Mouse (Mus musculus): ENCODE data around the gene Ccdc71. TPM values are rescaled to one million over a fixed set of nuclear protein-coding genes. Genes with fewer than 3 reads are reported as not detected.

Ccdc71 gene
- total RNA-seq, 2 experiments from 2014 or later, result 13.7 to 14.6 TPM

GRCm38 (mm10) chr9:108486973-108487530, 26.7 kb downstream of the Ccdc71 start:
- no peak for ATAC-seq (replicated peaks; ENCODE audit: poor library complexity)

- ATAC-seq (replicated peaks; ENCODE audit: poor library complexity), result no peak
These were observed 28.1 kb downstream of the Ccdc71 start for GRCm38 (mm10) chr9:108488403-108488802.

- ATAC-seq (replicated peaks; ENCODE audit: poor library complexity), result no peak
These were observed 28.9 kb downstream of the Ccdc71 start for GRCm38 (mm10) chr9:108489215-108489614.

- ATAC-seq (replicated peaks; ENCODE audit: poor library complexity), result no peak
These were observed 29.6 kb downstream of the Ccdc71 start for GRCm38 (mm10) chr9:108489702-108490558.

DNA sequence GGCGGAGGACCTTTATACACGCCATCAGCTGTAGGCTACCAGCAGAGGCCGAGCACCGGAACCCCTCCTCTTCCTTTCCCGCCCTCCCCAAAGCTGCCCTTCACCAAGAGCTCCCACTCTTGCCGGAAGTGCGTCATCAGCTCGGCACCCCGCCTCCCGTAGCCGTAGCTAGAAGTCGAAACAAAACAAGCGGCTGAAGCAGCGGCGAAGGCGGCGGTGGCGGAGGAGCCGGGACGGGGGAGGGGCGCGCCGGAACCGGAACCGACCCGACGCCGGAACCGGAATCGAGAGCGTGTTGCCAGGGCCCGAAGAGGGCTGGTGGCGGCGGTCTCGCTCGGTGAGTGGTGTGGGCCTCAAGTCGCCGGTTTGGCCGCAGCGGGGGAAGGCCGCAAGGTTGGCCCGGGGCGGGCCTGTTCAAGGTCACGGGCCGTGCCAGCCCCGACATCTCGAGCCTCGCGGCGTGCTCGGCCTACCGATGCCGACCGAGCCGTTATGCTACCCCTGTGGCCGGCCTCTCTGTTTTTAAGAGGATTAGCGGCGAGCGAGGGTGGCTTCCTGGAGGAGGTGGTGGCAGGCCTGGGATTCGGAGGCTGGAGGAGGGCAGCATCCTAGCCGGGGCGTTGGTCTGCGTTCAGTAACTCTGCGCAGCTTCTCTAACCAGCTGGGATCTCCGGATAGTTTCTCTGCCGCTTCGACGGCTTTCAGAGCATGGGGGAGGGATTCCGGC, 30.4 kb downstream of the Ccdc71 start, which contains the start of gene Usp19:
Gene Usp19 (plus strand): TSS at position 44 of the 727 bp plus-strand sequence.
- peak; percentile 90 for ATAC-seq (replicated peaks; ENCODE audit: poor library complexity)

- no peak for ATAC-seq (replicated peaks; ENCODE audit: poor library complexity)
These were observed 30.9 kb downstream of the Ccdc71 start for GRCm38 (mm10) chr9:108491286-108491580.

GRCm38 (mm10) chr9:108492043-108492750, 31.9 kb downstream of the Ccdc71 start:
- peak; percentile 63 for ATAC-seq (replicated peaks; ENCODE audit: poor library complexity)

DNA sequence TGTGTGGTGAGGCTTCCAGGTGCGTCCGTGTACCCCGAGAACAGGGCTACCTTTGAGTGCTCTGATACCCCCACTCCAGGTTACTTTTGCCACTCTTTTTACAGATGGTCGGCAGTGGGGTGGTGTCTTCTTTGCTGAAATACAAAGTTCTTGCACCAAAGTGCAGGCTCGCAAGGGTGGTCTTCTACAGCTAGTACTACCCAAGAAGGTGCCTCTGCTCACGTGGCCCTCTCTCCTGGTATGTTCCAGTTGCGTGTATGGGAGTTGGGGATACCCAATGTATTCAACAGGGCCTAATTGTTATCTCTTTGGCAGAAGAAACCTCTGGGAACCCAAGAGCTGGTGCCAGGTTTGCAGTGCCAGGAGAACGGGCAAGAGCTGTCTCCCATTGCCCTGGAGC, 32.9 kb downstream of the Ccdc71 start:
- no peak for ATAC-seq (replicated peaks; ENCODE audit: poor library complexity)

GRCm38 (mm10) chr9:108494146-108494825, 34.0 kb downstream of the Ccdc71 start:
- ATAC-seq (replicated peaks; ENCODE audit: poor library complexity), result no peak

GRCm38 (mm10) chr9:108494905-108495304, 34.6 kb downstream of the Ccdc71 start:
- no peak for ATAC-seq (replicated peaks; ENCODE audit: poor library complexity)

DNA sequence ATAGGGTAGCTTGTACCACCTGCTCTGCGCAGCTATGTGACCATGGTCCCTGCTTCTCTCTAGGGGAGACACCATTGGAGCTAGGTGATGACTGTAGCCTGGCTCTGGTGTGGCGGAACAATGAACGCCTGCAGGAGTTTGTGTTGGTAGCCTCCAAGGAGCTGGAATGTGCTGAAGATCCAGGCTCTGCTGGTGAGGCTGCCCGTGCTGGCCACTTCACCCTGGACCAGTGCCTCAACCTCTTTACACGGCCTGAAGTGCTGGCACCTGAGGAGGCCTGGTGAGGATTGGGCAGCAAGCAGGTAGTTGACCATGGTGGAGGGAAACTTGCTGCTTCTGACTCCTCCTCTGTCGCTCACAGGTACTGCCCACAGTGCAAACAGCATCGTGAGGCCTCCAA, 38.9 kb downstream of the Ccdc71 start:
- ATAC-seq (replicated peaks; ENCODE audit: poor library complexity), result no peak

GRCm38 (mm10) chr9:108499943-108500342, 39.6 kb downstream of the Ccdc71 start:
- ATAC-seq (replicated peaks; ENCODE audit: poor library complexity), result no peak

DNA sequence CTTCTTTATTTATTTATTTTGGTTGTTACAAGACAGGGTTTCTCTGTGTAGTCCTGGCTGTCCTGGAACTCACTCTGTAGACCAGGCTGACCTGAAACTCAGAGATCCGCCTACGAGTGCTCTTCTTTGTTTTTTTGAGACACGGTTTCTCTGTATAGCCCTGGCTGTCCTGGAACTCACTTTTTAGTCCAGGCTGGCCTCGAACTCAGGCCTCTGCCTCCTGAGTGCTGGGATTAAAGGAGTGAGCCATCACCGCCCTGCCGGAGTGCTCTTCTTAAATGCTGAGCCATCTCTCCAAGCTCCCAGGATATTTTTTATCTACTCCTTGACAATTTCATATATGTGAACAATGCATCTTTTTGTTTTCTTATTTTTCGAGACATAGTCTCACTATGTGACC, 46.6 kb downstream of the Ccdc71 start:
- no peak for ATAC-seq (replicated peaks; ENCODE audit: poor library complexity)

DNA sequence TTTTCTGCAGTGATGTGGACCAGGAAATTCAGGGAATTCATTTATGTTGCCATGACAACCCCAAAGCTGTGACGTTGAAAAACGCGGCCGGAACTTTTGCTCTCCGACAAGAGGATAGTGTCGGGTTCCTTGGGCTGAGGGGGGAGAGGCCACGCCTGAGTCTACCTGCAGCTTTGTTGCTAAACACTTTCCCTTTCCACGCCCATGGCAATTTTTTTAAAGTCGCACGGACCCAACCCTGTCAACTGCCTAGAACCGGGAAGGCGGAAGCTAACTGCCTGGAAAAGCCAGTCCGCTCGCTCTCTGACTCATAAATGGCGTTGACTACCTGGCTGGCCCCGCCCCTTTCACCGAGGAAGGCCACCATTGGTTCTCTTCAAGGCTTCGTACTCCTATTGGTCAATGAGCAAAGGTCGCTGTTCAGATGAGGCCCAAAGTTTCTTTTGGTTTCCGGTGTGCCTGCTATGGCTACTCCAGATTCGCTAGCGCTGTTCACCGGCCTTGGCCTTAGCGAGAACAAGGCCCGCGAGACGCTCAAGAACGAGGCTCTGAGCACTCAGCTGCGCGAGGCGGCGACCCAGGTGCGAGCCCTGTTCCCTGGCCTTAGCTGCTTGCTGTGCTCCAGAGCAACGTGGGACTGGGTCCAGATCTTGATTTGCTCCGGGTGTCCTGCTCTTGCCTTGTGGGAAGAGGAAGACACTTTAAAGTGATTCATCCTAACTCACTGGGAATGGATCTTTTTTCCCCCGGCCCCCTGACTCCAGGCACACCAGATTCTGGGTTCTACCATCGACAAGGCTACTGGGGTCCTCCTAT, 47.5 kb downstream of the Ccdc71 start, which contains the start of gene Qars:
Gene Qars (plus strand): TSS at position 88 of the 816 bp plus-strand sequence.
- ATAC-seq (replicated peaks; ENCODE audit: poor library complexity), result peak; percentile 99

DNA sequence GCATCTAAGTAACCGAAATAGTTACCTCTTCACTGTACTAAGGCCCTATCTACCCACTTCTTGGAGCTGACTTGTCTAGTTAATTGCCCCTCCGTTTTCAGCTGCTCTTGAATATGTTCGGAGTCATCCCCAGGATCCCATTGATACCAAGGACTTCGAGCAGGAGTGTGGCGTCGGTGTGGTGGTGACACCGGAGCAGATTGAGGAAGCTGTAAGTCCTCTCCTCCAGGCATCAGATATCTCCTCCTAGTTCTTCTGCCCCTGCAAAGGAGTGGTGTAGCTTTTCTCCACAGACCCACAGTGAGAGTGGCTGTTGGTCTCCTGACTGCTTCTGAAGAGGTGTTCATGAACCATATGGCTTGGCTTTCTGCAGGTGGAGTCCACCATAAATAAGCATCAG, 48.4 kb downstream of the Ccdc71 start:
- no peak for ATAC-seq (replicated peaks; ENCODE audit: poor library complexity)

Other genes starting within 250 kb of the Ccdc71 start
- 16.1 and 16.5 TPM in 2 replicates for gene Dag1, start 196.6 kb upstream of the Ccdc71 start, total RNA-seq (2015)
- gene Dag1, start 196.6 kb upstream of the Ccdc71 start, total RNA-seq (2017), result 3.8 and 4.7 TPM in 2 replicates
- 9.0 and 10.5 TPM in 2 replicates for gene Nicn1, start 170.1 kb upstream of the Ccdc71 start, total RNA-seq (2015)
- 3.2 and 4.7 TPM in 2 replicates for gene Nicn1, start 170.1 kb upstream of the Ccdc71 start, total RNA-seq (2017)
- 0.37 and 0.85 TPM in 2 replicates for gene Amt, start 163.7 kb upstream of the Ccdc71 start, total RNA-seq (2015)
- 1.1 and 1.2 TPM in 2 replicates for gene Amt, start 163.7 kb upstream of the Ccdc71 start, total RNA-seq (2017)
- 261 and 298 TPM in 2 replicates for gene Rhoa, start 154.4 kb upstream of the Ccdc71 start, total RNA-seq (2015)
- 265 and 283 TPM in 2 replicates for gene Rhoa, start 154.4 kb upstream of the Ccdc71 start, total RNA-seq (2017)
- gene Tcta, start 154.4 kb upstream of the Ccdc71 start, total RNA-seq (2015), result 12.8 and 13.2 TPM in 2 replicates
- gene Tcta, start 154.4 kb upstream of the Ccdc71 start, total RNA-seq (2017), result 4.1 and 8.7 TPM in 2 replicates
- gene Gpx1, start 121.6 kb upstream of the Ccdc71 start, total RNA-seq (2015), result 2,374 and 2,432 TPM in 2 replicates
- gene Gpx1, start 121.6 kb upstream of the Ccdc71 start, total RNA-seq (2017), result 1,500 and 1,804 TPM in 2 replicates
- gene Usp4, start 112.7 kb upstream of the Ccdc71 start, total RNA-seq (2015), result 108 and 145 TPM in 2 replicates
- gene Usp4, start 112.7 kb upstream of the Ccdc71 start, total RNA-seq (2017), result 50.9 and 55.0 TPM in 2 replicates
- gene 1700102P08Rik, start 67.7 kb upstream of the Ccdc71 start, total RNA-seq (2015), result 0.49 TPM in 1 of 2 replicates, not detected in the other
- gene 1700102P08Rik, start 67.7 kb upstream of the Ccdc71 start, total RNA-seq (2017), result 0.46 TPM in 1 of 2 replicates, not detected in the other
- 0.20 and 0.49 TPM in 2 replicates for gene Ccdc36, start 32.0 kb upstream of the Ccdc71 start, total RNA-seq (2015)
- gene Ccdc36, start 32.0 kb upstream of the Ccdc71 start, total RNA-seq (2017), result 0.54 and 0.74 TPM in 2 replicates
- gene BC048562, start 24.0 kb upstream of the Ccdc71 start, total RNA-seq (2015), result not detected in 2 replicates
- gene BC048562, start 24.0 kb upstream of the Ccdc71 start, total RNA-seq (2017), result not detected in 2 replicates
- gene Klhdc8b, start 1.1 kb downstream of the Ccdc71 start, total RNA-seq (2015), result 0.46 and 1.1 TPM in 2 replicates
- 4.1 and 8.1 TPM in 2 replicates for gene Klhdc8b, start 1.1 kb downstream of the Ccdc71 start, total RNA-seq (2017)
- gene Lamb2, start 19.2 kb downstream of the Ccdc71 start, total RNA-seq (2015), result 0.05 and 0.32 TPM in 2 replicates
- 0.08 TPM in 1 of 2 replicates, not detected in the other for gene Lamb2, start 19.2 kb downstream of the Ccdc71 start, total RNA-seq (2017)
- gene Usp19, start 30.1 kb downstream of the Ccdc71 start, total RNA-seq (2015), result 33.4 and 36.1 TPM in 2 replicates
- 38.0 and 47.0 TPM in 2 replicates for gene Usp19, start 30.1 kb downstream of the Ccdc71 start, total RNA-seq (2017)
- gene Qars, start 47.2 kb downstream of the Ccdc71 start, total RNA-seq (2015), result 177 and 194 TPM in 2 replicates
- gene Qars, start 47.2 kb downstream of the Ccdc71 start, total RNA-seq (2017), result 184 and 188 TPM in 2 replicates
- 92.3 and 107 TPM in 2 replicates for gene Qrich1, start 56.3 kb downstream of the Ccdc71 start, total RNA-seq (2015)
- gene Qrich1, start 56.3 kb downstream of the Ccdc71 start, total RNA-seq (2017), result 133 and 134 TPM in 2 replicates
- gene Impdh2, start 99.8 kb downstream of the Ccdc71 start, total RNA-seq (2015), result 266 and 290 TPM in 2 replicates
- 342 and 372 TPM in 2 replicates for gene Impdh2, start 99.8 kb downstream of the Ccdc71 start, total RNA-seq (2017)
- 33.7 and 36.8 TPM in 2 replicates for gene Ndufaf3, start 106.9 kb downstream of the Ccdc71 start, total RNA-seq (2015)
- 7.3 and 22.1 TPM in 2 replicates for gene Ndufaf3, start 106.9 kb downstream of the Ccdc71 start, total RNA-seq (2017)
- gene Dalrd3, start 109.4 kb downstream of the Ccdc71 start, total RNA-seq (2015), result 95.3 and 103 TPM in 2 replicates
- 42.7 and 43.4 TPM in 2 replicates for gene Dalrd3, start 109.4 kb downstream of the Ccdc71 start, total RNA-seq (2017)
- gene Wdr6, start 118.2 kb downstream of the Ccdc71 start, total RNA-seq (2015), result 9.8 and 10.2 TPM in 2 replicates
- gene Wdr6, start 118.2 kb downstream of the Ccdc71 start, total RNA-seq (2017), result 15.5 and 17.4 TPM in 2 replicates
- gene P4htm, start 137.1 kb downstream of the Ccdc71 start, total RNA-seq (2015), result 0.39 and 1.2 TPM in 2 replicates
- 1.00 and 1.8 TPM in 2 replicates for gene P4htm, start 137.1 kb downstream of the Ccdc71 start, total RNA-seq (2017)
- gene Arih2, start 188.9 kb downstream of the Ccdc71 start, total RNA-seq (2015), result 20.0 and 20.1 TPM in 2 replicates
- 42.5 and 47.4 TPM in 2 replicates for gene Arih2, start 188.9 kb downstream of the Ccdc71 start, total RNA-seq (2017)
- gene Slc25a20, start 201.6 kb downstream of the Ccdc71 start, total RNA-seq (2015), result 18.5 and 21.5 TPM in 2 replicates
- gene Slc25a20, start 201.6 kb downstream of the Ccdc71 start, total RNA-seq (2017), result 26.0 and 28.3 TPM in 2 replicates
- gene Prkar2a, start 228.8 kb downstream of the Ccdc71 start, total RNA-seq (2015), result 20.0 and 21.9 TPM in 2 replicates
- 17.4 and 29.2 TPM in 2 replicates for gene Prkar2a, start 228.8 kb downstream of the Ccdc71 start, total RNA-seq (2017)